Mouse (Mus musculus): ENCODE measurements around the gene Fbxw2. TPM values are rescaled to one million over a fixed set of nuclear protein-coding genes. Genes with fewer than 3 reads are reported as not detected.

Gene Fbxw2
- 100 to 1,000 TPM in 1 of 2 experiments, 10 to 100 TPM in 1; 86.8 to 100 TPM for total RNA-seq (2021)
- long read RNA-seq, experiment 1, full-length matches to known transcripts = 35 of 72 reads
- long read RNA-seq, experiment 1, partial matches to known transcripts = 8 of 72 reads
- long read RNA-seq, experiment 1, other reads (novel, unspliced or antisense) = 29 of 72 reads
- long read RNA-seq, experiment 2, transcript Fbxw2-206 (8 exons, 1,923 nt) = minor isoform, 9 of 43 reads
- long read RNA-seq, experiment 2, transcript Fbxw2-208 (4 exons, 1,930 nt) = major isoform, 17 of 43 reads
- long read RNA-seq, experiment 2, partial matches to known transcripts = 4 of 43 reads
- long read RNA-seq, experiment 2, other reads (novel, unspliced or antisense) = 8 of 43 reads

DNA sequence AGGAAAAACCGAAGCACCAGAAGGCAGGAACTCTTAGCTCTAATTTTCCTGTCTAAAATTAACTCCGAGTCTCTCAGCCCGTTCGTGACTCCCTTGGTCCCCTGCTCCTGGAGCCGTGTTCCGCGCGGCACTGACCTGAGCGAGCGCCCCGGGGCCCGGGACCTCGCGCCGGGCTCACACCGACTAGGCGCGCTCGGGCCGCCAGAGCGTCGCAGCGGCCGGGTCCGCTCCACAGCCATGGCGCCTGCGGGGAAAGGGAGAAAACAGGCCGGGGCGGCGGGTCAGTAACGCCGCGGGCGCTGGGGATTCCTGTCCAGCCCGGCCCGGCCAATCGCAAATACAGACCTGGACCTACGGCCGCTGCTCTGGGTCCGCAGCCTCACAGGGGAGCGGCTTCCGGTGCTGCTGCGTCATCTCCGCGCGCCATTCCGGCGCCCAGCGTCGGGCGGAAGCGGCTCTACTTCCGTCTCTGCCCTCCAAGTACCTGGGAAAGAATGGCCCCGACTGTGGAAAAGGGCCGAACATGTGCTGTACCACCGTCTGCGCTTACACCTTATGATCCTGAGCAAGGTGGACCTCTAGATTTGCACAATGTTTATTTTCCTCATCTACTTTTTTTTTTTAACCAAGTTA, at the start of gene Fbxw2:
Fbxw2 (minus strand) TSS at position 485 of the 633 bp plus-strand sequence.
- no peak for TF ChIP-seq CTCF (IDR thresholded peaks at IDR 0.05)
- peak within 1 kb of the TSS; percentile 93 for H3K27ac ChIP-seq
- peak; percentile 94 for DNase-seq (ENCODE audit: extremely low spot score in 1 of 2, low spot score in 2 of 2)
- H3K4me3 ChIP-seq = peak within 1 kb of the TSS; percentile 85
- intact Hi-C loops (cut with DNase I) = loop anchor here (2.0 to 5.0 kb wide), 3 partner anchors 45 to 281 kb away; partner anchors contain the start of gene Cntrl

DNA sequence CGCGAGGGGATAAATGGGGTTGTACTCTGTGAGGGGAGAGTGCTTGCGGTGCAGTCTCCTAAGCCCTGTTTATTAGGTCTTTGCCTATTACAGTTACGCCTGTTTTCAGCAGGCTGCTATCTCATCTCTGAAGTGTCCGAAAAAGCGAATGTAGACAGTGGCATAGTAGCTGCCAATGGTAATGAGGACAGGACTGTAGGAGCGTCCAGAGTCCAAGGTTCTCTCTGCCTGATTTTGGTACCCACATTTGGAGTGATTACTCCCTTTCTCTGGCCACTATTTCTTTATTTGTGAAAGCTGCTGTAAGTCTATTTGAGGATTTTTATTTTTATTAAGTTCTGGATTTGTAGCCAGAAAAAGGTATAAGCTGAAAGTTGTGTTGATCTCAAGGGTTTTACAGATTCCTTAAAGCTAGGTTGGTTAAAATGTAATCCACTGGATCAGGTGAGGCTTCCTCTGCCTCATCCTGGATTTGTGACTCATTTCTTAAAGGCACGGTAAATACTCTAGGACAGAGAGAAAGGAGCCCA, 48.8 kb upstream of the Fbxw2 start, which contains the start of gene Psmd5:
Psmd5 (minus strand) TSS at position 153 of the 530 bp plus-strand sequence.
- H3K27ac ChIP-seq = no peak within 1 kb of the TSS
- H3K4me3 ChIP-seq = no peak within 1 kb of the TSS
- TF ChIP-seq CTCF (IDR thresholded peaks at IDR 0.05) = no peak
- no peak for DNase-seq (ENCODE audit: extremely low spot score in 1 of 2, low spot score in 2 of 2)
- intact Hi-C loops (cut with DNase I) = no loop called here

DNA sequence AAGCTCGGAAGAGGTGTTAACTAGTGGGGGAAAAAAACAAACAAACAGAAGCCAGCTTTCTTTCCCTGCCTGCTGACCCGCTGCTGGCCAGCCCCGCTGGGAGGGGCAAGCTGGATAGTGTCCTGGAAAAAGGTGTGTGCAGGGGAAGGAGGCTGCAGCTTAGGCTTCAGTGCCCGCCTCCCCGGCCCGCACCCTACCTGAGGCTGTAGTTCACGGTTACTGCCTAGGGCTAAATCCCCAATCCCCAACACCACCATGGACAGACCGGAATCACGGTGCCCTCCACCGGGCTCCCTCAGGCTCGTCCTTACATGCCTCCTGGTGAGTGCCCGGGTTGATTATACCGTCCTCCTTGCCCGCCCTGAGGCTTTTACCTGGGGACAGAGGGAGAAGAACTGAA, 48.2 kb upstream of the Fbxw2 start, which contains the start of gene Cutal:
Cutal (plus strand) TSS at position 126 of the 400 bp plus-strand sequence.
- Histone ChIP-seq H3K4me3 (no peak within 1 kb of the TSS), H3K27ac (no peak within 1 kb of the TSS)
- intact Hi-C loops (cut with DNase I) = no loop called here
- no peak for TF ChIP-seq CTCF (IDR thresholded peaks at IDR 0.05)
- DNase-seq (ENCODE audit: extremely low spot score in 1 of 2, low spot score in 2 of 2) = no peak

DNA sequence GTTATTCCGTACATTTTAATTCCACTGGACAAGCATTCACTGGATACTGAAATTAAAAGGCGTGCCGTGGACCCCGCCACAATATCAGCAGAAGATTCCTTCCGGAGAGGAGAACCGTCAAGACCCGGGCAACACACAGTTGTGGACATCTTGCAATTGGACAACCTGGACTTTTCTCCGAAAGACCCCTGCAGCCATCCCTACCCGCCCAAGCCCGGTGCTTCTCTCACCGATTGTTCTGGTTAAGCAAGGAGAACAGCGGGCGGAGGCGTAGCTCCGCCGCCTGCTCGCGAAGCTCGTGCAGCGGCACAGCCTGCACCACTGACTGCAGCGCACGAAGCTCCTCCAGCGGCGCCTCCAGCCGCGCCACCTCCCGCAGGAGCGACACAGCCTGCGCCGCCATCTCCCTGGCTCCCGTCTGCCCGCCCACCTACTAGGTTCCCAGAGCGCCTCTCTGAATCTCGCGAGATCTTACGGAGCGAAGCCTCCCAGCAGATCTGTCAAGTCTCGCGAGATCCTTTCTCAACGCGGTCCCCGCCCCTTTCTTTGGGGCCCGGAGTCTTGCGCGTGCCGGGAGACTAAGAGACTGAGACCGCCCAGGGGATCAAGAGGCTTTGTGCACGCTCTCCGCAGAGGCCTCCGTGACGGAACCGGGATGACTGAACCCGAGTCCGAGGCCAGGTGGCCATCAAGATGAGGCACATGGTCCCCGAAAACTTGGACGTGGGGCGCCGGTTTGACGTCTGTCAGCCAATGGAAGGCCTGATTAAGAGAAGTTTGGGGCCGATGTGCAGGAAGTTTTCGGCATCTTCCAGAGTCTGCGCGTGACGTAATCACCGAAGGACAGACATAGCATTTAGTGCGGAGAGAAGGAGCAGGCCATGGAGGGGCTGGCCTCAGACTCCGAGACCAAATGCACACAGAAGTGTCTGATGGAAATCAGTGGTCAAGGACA, 44.7 kb upstream of the Fbxw2 start:
- peak; percentile 88 to 92 for DNase-seq (ENCODE audit: extremely low spot score in 1 of 2, low spot score in 2 of 2)
- peak overlapping the region; percentile 100 for H3K4me3 ChIP-seq
- TF ChIP-seq CTCF (IDR thresholded peaks at IDR 0.05) = no peak
- intact Hi-C loops (cut with DNase I) = loop anchor here (1.0 to 2.0 kb wide), 3 partner anchors 34 to 239 kb away; partner anchors contain the start of genes Cntrl and Fbxw2
- peak overlapping the region; percentile 89 for H3K27ac ChIP-seq

DNA sequence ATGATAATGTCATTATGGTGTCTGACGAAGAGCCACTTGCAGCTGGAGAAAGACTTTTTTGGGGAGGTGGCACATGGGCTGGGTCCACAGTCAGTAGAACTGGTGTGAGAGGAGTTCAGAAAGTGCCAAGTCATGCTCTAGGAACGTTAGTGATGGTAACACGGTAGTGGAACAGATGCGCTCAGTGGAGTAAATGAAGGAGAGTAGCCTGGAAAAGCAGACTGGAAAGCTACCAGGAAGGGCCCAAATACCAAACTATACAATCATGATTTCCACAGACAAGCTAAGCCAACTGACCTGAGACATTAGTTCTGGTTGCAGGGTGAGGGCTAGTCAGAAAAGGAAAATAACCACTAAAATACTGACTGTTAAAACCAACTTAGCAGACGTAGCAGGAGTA, 43.6 kb upstream of the Fbxw2 start:
- Histone ChIP-seq H3K4me3 (peak overlapping the region; percentile 100), H3K27ac (no peak overlapping the region)
- intact Hi-C loops (cut with DNase I) = loop anchor here (2.0 kb wide), 2 partner anchors 35 to 43 kb away; partner anchors contain the start of gene Fbxw2
- no peak for DNase-seq (ENCODE audit: extremely low spot score in 1 of 2, low spot score in 2 of 2)
- TF ChIP-seq CTCF (IDR thresholded peaks at IDR 0.05) = no peak

DNA sequence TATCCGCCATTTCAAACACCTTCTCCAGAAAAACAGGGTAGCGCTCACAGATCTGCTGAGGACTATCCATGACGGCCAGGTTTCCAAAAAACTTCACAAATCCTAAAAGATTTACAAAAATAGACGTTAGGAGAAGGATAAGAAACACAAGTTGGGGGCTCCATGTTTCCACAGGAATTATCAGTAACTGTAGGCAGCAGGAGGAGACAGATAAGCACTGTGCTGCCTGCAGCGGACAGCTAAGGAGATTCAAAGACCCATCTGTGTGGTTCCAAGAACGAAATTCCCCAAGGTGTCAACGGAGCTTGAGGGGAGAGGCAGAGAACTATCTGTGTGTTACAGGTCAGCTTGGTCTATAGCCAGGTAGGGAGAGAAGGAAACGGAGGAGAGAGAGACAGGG, 31.6 kb upstream of the Fbxw2 start:
- no peak for TF ChIP-seq CTCF (IDR thresholded peaks at IDR 0.05)
- no peak overlapping the region for H3K4me3 ChIP-seq
- intact Hi-C loops (cut with DNase I) = no loop called here
- no peak overlapping the region for H3K27ac ChIP-seq
- no peak for DNase-seq (ENCODE audit: extremely low spot score in 1 of 2, low spot score in 2 of 2)

DNA sequence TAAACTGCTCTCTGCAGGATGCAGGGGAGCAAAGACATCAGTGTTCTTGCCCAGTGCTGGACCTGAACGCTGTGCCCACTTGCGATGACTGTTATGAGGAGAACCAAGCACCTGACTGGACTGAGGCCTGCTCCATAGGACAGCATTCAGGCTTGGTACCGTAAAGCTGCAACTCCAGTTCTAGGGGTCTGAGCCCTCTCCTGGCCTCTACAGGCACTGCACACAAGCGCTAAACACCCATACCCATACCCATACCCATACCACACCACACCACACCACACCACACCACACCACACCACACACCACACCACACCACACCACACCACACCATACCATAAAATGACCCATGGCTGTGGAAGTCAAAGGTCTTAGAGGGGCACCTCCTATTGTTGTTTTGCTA, 29.2 kb upstream of the Fbxw2 start:
- TF ChIP-seq CTCF (IDR thresholded peaks at IDR 0.05) = no peak; the same call in none of the 2 replicates
- intact Hi-C loops (cut with DNase I) = no loop called here
- DNase-seq (ENCODE audit: extremely low spot score in 1 of 2, low spot score in 2 of 2) = no peak
- no peak overlapping the region for H3K27ac ChIP-seq
- no peak overlapping the region for H3K4me3 ChIP-seq

DNA sequence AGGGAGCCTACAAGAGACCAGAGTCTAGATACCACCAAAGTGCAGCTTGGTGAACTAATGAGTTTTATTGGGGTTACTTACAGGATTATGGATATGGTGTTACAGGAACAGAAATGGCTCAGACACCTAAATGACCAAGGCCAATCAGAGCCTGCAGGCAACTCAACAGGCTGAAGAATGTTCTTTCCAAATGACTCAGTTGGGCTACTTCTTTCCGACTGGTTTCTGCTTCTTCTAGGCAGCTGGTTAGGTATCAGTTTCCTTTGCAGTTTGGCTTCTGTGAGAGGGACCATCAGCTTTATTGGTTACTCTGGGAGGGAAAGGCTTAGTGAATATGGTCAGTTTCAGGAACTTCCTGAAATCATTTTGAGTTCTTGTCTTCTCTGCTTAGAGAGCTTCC, 21.6 kb upstream of the Fbxw2 start:
- H3K27ac ChIP-seq = no peak overlapping the region
- intact Hi-C loops (cut with DNase I) = no loop called here
- no peak for TF ChIP-seq CTCF (IDR thresholded peaks at IDR 0.05)
- DNase-seq (ENCODE audit: extremely low spot score in 1 of 2, low spot score in 2 of 2) = no peak
- no peak overlapping the region for H3K4me3 ChIP-seq

DNA sequence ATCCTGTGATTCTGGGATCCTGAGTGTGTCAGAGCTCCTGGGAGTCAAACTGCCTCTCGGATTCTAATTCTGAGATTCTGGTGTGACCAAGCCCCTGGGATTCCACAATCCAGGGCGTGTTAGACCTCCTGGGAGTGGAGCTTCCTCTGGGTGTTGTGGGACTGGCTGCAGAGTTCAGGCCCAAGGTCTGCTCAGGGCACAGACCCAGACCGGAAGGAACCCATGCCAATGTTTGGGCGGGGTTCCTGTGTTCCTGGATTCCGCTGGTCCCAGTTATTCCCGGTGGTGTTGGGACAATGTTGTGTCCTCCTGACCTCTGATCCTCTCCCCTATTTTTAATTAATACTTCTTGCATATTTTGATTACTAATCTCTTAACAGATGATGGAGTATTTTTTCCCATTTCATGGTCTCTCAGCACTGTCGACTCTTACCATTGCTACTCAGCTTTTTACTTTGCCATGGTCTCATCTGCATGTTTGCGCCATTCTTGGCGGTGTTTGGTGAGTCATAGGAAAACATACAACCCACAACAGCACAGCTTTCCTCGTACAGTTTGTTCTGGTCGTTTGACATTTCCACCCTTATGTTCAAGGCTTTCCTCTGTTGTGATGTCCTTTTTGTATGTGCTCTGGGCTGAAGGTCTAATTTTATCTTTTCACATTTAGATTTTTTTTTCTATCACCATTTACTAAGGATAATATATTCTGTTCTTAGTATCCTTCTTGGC, 17.3 kb upstream of the Fbxw2 start:
- intact Hi-C loops (cut with DNase I) = no loop called here
- Histone ChIP-seq H3K4me3 (no peak overlapping the region), H3K27ac (peak overlapping the region; percentile 40; the same call in 1 of the 2 replicates)
- no peak for TF ChIP-seq CTCF (IDR thresholded peaks at IDR 0.05)
- peak in 1 of 2 experiments; percentile 16 for DNase-seq (ENCODE audit: extremely low spot score in 1 of 2, low spot score in 2 of 2)

DNA sequence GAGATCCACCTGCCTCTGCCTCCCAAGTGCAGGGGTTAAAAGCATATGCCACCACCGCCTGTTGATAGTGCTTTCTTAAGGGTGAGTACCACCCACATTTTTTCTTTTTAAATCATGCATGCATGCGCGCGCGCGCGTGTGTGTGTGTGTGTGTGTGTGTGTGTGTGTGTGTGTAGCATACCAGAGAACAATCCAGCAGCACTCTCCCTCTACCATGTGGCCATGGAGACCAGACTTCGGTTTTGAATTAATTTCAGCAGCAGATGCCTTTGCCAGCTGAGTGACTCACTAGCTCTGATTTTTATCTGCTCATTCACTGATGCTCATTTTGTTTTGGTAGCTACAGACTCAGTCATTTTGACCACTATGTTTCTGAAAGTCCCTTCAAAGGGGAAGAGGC, 15.6 kb upstream of the Fbxw2 start:
- peak; percentile 32 to 45 for DNase-seq (ENCODE audit: extremely low spot score in 1 of 2, low spot score in 2 of 2)
- no peak overlapping the region for H3K27ac ChIP-seq
- intact Hi-C loops (cut with DNase I) = no loop called here
- TF ChIP-seq CTCF (IDR thresholded peaks at IDR 0.05) = no peak
- no peak overlapping the region for H3K4me3 ChIP-seq
